Mouse (Mus musculus) thymus, adult 2 months (tissue): Measurements from ENCODE around the gene Eya2. TPM values are rescaled to one million over a fixed set of nuclear protein-coding genes. Genes with fewer than 3 reads are reported as not detected.

ENCODE experiments used
- DNase-seq: peaks from one replicate; pipeline ENCODE4 v3.0.0; 2021
- H3K27ac ChIP-seq: fragments of 200-500 bp; 2 replicates; pipeline ENCODE4 v1.5.1; 2012; ENCODE audit warnings: low read length, control low read depth; ENCODE audit not compliant: control insufficient read depth, insufficient read depth
- H3K27me3 ChIP-seq: fragments of 200-500 bp; 2 replicates; pipeline ENCODE4 v1.6.1; 2012; ENCODE audit warnings: mild to moderate bottlenecking, low read length, moderate library complexity, mixed read lengths; ENCODE audit not compliant: control insufficient read depth, insufficient read depth
- H3K36me3 ChIP-seq: fragments of 200-500 bp; 2 replicates; pipeline ENCODE4 v1.6.1; 2012; ENCODE audit warnings: mild to moderate bottlenecking, low read length, moderate library complexity; ENCODE audit not compliant: control insufficient read depth, insufficient read depth
- H3K4me1 ChIP-seq: fragments of 200-500 bp; replicated peaks from 2 replicates; pipeline ENCODE4 v1.6.1; 2012; ENCODE audit warnings: low read length; ENCODE audit not compliant: control insufficient read depth, insufficient read depth
- H3K4me3 ChIP-seq: fragments of 200-500 bp; 2 replicates; pipeline ENCODE4 v1.5.1; 2012; ENCODE audit warnings: mild to moderate bottlenecking, low read length, control low read depth, moderate library complexity; ENCODE audit not compliant: control insufficient read depth, insufficient read depth
- CTCF ChIP-seq: fragments of 200-500 bp; IDR thresholded peaks from 2 replicates; pipeline ENCODE4 v1.5.1; 2012; ENCODE audit warnings: mild to moderate bottlenecking, control low read depth, low read length, moderate library complexity, borderline replicate concordance; ENCODE audit not compliant: control insufficient read depth, poor library complexity, insufficient read depth; ENCODE audit errors: extremely low read depth
- POLR2A ChIP-seq: fragments of 200-500 bp; IDR thresholded peaks from 2 replicates; pipeline ENCODE4 v1.6.1; 2012; ENCODE audit warnings: mild to moderate bottlenecking, low read length, control low read depth, moderate library complexity; ENCODE audit not compliant: control insufficient read depth, poor library complexity, insufficient read depth; ENCODE audit errors: extremely low read depth
- WGBS: fragments of 180-500 bp; shearing (Covaris S2); methylation state at CpG from one replicate; pipeline ENCODE4 v1.1.7; 2018; 5-methylcytosine and 5-hydroxymethylcytosine counted together
- polyA plus RNA-seq: library from polyadenylated mRNA; depleted of rRNA; stranded (reverse); fragments of >200 nt; gene quantifications from 2 replicates; pipeline ENCODE4 v1.2.3, GENCODE M21; 2012

Eya2 gene
- polyA plus RNA-seq, 1 experiment: 85.9 TPM

DNA sequence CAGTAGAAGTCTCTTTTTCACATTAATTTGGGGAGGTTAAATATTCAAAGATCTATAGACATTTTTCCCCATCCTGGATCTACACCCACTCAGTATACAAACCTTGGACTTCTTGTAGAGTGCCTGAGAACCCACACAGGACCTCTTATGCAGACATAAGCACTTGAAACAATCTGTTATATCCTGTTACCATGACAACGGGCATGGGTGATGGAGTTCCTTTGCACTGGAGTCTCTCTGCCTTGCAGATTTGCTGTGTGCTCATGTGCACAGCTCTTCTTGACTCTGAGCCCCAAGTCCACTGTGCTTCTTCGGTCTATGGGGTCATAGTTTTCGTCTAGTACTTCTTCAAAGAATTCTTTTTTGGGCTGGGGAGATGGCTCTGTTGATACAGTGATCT, 96.2 kb downstream of the Eya2 start:
- Histone ChIP-seq H3K27ac (no peak overlapping the region), H3K4me3 (no peak overlapping the region), H3K36me3 (no peaks in the 10 kb centered on the region), H3K4me1 (no peaks in the 10 kb centered on the region), H3K27me3 (no peaks in the 10 kb centered on the region)
- no peak for DNase-seq
- WGBS: 98% methylated on average over 3 of the region's 3 CpGs
- TF ChIP-seq CTCF (no peak), POLR2A (no peak)

GRCm38 (mm10) chr2:165692944-165693660, 98.3 kb downstream of the Eya2 start:
- H3K27ac ChIP-seq: no peak overlapping the region
- 49% methylated on average over 4 of the region's 4 CpGs for WGBS
- H3K27me3 ChIP-seq: no peaks in the 10 kb centered on the region
- TF ChIP-seq CTCF (no peak), POLR2A (no peak)
- H3K4me3 ChIP-seq: no peak overlapping the region
- H3K36me3 ChIP-seq: no peaks in the 10 kb centered on the region
- no peaks in the 10 kb centered on the region for H3K4me1 ChIP-seq
- no peak for DNase-seq

DNA sequence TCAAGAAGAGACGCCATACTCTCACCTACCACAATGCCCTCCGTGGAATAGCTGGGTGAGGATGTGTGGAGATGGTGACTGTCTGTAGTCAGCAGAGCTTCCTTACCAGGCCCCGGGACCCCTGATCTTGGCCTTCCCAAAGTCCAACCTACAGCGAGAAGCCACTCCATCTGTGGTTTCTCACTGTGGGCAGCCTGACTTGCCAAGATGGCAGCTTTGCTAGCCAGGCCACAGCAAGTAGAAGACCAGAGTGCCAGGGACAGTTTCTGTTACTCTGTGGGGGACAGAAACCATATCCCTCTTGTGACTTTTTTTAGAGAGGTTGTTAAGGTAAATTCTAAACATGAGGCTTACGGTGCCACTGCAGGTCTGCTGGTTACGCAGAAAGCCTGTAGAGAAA, 99.9 kb downstream of the Eya2 start:
- DNase-seq: no peak
- WGBS: over 99% methylated on average over 6 of the region's 6 CpGs
- TF ChIP-seq POLR2A: no peak
- TF ChIP-seq CTCF: no peak

GRCm38 (mm10) chr2:165700252-165700908, 105.5 kb downstream of the Eya2 start:
- WGBS: 95% methylated on average over 19 of the region's 19 CpGs

More for the DNA sequence above, 99.9 kb downstream of the Eya2 start:
- H3K27ac ChIP-seq: no peak overlapping the region
- no peaks in the 10 kb centered on the region for H3K27me3 ChIP-seq
- H3K4me1 ChIP-seq: no peaks in the 10 kb centered on the region
- no peak overlapping the region for H3K4me3 ChIP-seq
- H3K36me3 ChIP-seq: no peaks in the 10 kb centered on the region

GRCm38 (mm10) chr2:165703033-165703805, 108.4 kb downstream of the Eya2 start:
- H3K4me3 ChIP-seq: no peak overlapping the region
- H3K27ac ChIP-seq: no peak overlapping the region
- H3K4me1 ChIP-seq: 0 out of 2 replicates have a peak, but pooled peaks cover 5% of the 10 kb centered on the region
- TF ChIP-seq POLR2A: no peak
- DNase-seq: no peak
- no peaks in the 10 kb centered on the region for H3K27me3 ChIP-seq
- WGBS: 84% methylated on average over 9 of the region's 9 CpGs
- no peaks in the 10 kb centered on the region for H3K36me3 ChIP-seq

More at GRCm38 (mm10) chr2:165700252-165700908, 105.5 kb downstream of the Eya2 start:
- Histone ChIP-seq H3K27me3 (no peaks in the 10 kb centered on the region), H3K4me3 (no peak overlapping the region), H3K4me1 (no peaks in the 10 kb centered on the region), H3K27ac (no peak overlapping the region), H3K36me3 (no peaks in the 10 kb centered on the region)
- no peak for DNase-seq
- TF ChIP-seq POLR2A (no peak), CTCF (no peak)

DNA sequence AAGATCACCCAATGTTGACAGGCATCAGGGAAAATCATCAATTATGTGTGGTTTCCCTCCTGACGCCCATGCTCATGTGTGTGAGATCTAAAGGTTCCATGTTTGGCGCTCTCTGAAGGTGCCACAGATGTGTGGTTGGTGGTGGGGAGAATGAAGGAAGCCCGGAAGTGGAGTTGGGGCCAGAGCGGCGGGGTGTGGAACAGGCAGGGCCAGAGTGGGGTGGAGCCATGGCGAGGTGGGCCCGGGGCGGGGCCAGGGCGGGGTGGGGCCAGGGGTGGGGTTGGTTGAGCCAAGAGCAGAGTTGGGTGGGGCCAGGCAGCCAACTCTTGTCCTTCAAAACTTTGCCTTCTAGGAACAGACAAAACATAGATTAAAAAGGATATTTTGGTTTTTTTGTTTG, 113.4 kb downstream of the Eya2 start:
- WGBS: 56% methylated on average over 9 of the region's 9 CpGs
- H3K27ac ChIP-seq: no peak overlapping the region
- H3K27me3 ChIP-seq: no peaks in the 10 kb centered on the region
- no peaks in the 10 kb centered on the region for H3K36me3 ChIP-seq
- H3K4me3 ChIP-seq: no peak overlapping the region
- 0 out of 2 replicates have a peak, but pooled peaks cover 5% of the 10 kb centered on the region for H3K4me1 ChIP-seq
- TF ChIP-seq POLR2A: no peak
- no peak for TF ChIP-seq CTCF
- no peak for DNase-seq
